Mouse (Mus musculus) ES-Bruce4 (cell line): ENCODE measurements around the gene Xaf1.

Experiments used
- CTCF ChIP-seq: IDR thresholded peaks from one replicate; pipeline ENCODE4 v1.8.1; 2011; ENCODE audit warnings: low read depth, low read length
- EP300 ChIP-seq: IDR thresholded peaks from 2 replicates; pipeline ENCODE4 v1.6.1; 2011; ENCODE audit warnings: low read depth, low read length; ENCODE audit not compliant: insufficient read depth
- POLR2A ChIP-seq: IDR thresholded peaks from one replicate; pipeline ENCODE4 v1.8.1; 2011; ENCODE audit warnings: low read length; ENCODE audit not compliant: insufficient read depth

- TF ChIP-seq CTCF = no peak
- TF ChIP-seq POLR2A = no peak
- TF ChIP-seq EP300 = peak; percentile 86
Measured at GRCm38 (mm10) chr11:72287543-72287942, 13.9 kb upstream of the Xaf1 start.
